Mouse (Mus musculus): ENCODE data around the gene Qrsl1. TPM values are rescaled to one million over a fixed set of nuclear protein-coding genes. Genes with fewer than 3 reads are reported as not detected.

Gene Qrsl1
- polyA plus RNA-seq, 1 experiment, result 13.8 TPM

DNA sequence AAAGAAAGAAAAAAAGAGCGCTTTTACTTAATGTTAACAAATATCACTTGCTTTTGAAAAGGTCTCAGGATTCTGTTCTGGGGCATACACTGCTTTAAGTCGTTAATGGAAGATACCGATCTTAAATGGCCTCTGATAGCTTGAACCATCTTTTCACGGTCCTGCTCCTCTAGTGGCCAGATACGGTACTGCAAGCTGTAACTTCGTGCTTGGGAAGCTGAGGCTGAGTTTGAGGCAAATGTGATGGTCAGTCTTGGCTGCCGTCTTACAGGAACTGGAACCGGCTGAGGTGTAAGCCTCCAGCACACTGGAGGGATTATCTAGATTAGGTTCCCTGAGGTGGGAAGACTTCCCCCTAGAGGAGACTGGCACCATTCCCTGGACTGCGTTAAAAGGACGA lies 30.8 kb downstream of the Qrsl1 start:
- DNase-seq (ENCODE audit: low read depth), result no peak

DNA sequence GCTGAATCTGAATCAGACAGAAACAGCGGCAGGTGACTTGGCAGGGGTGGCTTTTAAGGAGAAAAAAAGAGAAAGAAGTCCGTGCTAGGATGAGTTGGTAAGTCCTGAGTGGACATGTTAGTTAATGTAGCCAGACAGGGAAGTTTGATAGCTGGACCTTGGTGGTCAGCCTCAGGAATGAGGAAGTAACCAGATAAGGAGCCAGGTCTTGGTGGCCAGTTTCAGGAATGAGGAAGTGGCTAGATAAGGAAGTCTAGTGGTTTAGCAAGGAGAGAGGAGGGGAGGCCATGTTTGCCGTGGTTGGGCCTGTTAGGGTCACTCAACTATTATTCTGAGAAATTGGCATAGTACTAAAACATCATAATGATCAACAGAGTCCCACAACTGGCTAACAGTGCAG lies 45.2 kb downstream of the Qrsl1 start:
- DNase-seq (ENCODE audit: low read depth), result no peak

DNA sequence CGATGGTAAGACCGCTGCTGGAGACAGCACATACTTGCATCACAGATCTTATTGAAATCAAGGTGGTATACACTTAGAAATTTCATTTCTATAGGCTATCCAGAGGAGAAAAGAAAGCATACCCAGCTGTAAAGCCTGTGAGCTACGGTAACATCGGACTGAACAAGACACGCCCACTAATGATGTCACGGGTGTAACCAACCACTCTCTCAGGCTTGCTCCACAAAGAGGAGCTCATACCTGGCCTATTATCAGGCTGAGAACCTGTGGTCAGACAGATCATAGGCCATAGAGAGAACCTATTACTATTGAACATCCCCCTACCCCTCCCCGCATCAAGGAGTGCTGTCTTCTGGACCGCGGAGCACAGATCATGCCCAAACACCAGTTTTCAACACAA lies 45.6 kb downstream of the Qrsl1 start:
- DNase-seq (ENCODE audit: low read depth), result no peak

DNA sequence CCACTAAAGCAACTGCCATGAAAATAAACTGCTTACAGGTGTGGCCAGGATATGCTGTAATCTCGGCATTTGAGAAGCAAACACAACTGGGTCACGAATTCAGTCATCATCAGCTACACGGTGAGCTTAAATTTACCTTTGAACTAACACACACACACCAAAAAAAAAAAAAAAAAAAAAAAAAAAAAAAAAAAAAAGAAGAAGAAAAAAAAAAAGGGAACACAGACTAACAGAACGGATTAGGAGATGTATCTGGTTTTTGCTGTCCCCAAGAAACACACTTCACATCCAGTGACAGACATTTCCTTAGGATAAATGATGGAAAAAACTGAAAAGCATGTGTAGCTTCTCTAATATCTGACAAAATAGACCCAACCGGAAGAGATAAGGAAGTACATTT lies 49.6 kb downstream of the Qrsl1 start:
- DNase-seq (ENCODE audit: low read depth), result no peak

DNA sequence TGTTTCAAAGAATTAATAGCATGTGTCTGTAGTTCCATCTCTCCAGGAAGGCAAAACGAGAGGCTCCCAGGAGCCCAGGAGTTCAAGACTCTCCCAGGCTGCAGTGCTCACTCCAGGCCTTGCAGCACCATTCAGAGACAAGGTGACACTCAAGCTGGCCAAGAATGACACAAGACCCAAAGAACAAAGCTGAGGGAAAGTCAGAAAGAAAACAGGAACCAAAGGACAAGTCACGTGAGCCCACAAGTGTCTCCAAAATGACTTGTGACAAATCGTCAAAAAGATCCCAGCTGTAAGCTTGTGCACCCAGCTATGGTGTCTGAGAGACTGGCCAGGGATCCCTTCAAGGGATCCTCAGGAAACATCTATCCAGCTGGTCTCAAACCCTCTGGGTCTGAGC lies 52.1 kb downstream of the Qrsl1 start:
- DNase-seq (ENCODE audit: low read depth), result no peak

DNA sequence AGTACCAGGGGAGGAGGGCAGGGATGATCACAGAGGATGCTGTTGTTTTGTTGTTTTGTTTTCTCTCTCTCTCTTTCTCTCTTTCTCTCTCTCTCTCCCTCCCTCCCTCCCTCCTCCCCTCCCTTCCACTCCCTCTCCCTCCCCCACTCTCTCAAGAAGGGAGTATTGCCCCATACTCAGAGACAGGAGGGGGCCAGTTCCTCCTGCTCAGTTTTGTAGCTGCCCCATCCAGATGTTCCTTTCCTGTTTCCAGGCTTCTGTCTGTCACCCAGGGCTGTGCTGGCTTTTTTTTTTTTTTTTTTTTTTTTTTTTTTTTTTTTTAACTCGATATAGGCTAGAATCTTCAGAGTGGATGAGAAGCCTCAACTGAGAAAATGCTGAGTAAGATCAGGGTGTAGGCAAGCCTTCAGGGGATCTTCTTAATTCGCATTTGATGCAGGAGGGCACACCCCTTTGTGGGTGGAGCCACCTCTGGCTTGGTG lies 55.4 kb downstream of the Qrsl1 start:
- DNase-seq (ENCODE audit: low read depth), result no peak

DNA sequence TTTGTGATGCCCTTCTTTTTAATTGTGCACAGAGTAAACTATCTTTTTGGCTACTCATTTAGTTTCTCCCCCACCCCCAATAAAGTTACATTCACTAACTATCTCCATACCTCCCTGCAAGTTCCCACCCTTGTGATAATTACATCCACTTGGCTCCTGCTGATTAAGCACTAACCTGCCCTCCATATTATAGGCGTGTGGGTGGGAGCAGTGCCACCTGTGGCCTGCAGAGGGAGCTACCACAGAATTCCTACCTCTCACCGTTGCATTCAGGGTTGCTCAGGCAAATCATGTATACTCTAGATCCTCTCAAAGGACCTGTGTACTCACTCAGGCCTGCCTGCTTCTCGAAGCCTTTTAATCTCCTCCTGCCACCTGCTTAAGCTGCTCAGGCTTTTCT lies 56.1 kb downstream of the Qrsl1 start:
- DNase-seq (ENCODE audit: low read depth), result no peak

DNA sequence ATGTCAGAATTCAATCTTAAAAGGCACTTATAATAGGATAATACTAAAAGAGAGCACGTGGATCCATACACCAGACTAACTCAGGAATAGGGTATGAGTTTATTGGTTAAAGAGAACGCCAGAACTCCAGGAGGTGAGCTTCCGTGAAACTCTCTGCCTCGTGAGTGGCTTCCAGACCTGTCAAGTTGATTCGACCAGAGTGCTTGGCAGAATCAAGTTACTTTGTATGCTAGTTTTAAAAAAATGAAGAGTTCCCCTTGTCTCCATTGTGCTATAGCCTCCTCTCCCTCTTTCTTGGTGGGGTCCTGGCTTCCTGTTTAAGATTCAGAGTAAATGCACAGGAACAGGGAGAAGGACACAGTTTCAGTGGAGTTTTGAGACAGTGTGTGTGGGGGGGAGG lies 60.1 kb downstream of the Qrsl1 start:
- DNase-seq (ENCODE audit: low read depth), result no peak

DNA sequence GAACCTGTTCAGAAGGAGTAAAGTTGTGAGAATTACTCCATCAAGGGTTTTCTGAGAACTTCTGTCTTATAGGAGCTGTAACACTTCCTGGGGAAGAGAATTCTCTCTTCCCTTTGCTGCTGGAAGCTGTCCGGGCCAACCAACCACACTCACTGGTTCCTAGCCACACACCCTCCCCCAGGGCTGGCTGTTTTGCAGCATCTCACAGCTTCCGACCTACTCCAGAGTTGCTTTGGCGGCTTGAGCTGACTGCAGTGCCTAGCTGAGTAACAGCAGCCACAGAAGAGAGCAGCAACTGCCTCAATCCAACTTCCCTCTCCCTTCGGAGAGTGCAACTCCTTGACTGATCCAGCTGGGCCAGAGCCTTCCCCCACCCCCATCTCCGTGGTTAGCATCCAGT lies 68.7 kb downstream of the Qrsl1 start:
- DNase-seq (ENCODE audit: low read depth), result no peak

DNA sequence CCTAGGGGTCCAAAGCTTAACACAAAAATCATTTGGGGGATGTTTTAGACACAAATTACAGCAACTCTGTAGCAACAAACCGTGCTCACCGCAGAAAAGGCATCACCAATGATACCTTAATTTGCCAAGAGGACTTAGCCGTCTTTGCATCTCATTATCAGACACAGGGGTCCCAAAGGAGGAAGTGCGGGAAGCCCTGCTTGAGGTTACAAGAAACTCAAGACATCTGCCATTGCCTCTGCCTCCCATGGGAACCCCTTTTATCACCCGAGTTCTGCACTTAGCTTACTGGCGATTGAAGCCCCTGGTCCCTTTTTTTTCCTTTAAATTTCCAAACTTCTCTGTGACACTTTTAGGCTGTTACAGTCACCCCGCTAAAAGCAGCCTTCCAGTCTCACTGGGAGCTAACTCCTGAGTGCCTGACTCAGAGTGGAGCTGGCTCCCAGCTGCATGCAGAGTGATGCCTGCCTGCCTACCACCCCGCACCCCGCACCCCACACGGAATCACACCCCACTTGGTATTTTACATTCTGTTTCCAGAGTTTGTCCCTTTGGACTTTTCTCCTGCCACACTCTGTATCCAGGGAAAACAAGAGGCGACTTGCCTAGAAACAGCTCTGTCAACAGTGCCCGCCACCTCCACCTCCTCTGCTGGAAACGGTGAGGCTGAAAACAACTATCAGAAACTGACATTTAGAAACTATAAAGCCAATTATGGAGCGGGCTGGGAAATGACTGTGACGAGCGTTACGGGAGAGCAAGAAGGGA lies 71.1 kb downstream of the Qrsl1 start:
- no peak for DNase-seq (ENCODE audit: low read depth)

DNA sequence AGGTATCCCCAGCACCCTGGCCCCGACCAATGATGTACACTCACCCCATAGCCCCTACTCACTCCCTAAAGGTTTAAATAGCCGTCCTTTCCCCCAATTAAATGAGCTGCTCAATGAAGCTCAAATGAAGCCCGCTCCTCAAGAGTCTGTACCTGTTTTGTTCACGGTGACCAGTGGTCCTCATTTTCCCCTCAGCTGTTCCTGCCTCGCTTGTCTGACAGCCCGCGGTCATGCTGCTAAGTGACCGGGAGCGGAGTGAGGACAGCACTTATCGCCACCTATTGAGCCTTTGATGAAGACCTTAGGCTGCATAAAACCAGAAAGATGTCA lies 72.9 kb downstream of the Qrsl1 start:
- no peak for DNase-seq (ENCODE audit: low read depth)

DNA sequence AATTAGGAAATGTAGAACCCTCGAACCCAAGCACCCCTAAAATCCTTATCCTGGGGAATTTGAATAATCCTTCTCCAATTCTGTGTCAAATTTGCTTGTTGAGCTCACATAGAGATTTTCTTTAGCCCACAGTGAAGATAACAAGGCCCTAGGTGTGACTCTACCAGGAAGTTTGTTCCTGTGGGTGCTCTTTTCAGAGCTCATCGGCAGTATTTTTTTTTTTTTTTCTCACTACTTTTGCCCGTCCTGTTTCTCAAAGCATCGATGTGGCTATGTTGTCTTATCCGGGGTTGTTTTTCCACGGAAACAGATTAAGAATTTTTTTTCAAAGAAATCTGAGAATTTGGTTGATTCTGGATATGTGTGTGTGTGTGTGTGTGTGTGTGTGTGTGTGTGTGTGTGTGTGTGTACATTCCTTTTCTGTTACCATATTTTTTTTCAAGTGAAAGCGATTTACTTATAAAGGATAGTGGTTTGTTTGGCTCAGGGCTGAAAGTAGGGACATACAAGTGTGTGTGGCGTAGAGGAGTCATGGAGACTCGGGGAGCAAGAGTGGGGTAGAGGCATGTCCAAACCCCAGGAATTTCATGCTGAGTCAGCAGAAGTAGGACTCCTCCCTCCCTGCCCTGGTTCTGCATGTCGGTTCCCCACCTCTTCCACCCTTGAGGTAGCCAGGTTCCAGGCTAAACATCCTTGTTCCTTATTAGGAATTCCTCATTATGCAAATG lies 73.4 kb downstream of the Qrsl1 start:
- DNase-seq (ENCODE audit: low read depth), result no peak

DNA sequence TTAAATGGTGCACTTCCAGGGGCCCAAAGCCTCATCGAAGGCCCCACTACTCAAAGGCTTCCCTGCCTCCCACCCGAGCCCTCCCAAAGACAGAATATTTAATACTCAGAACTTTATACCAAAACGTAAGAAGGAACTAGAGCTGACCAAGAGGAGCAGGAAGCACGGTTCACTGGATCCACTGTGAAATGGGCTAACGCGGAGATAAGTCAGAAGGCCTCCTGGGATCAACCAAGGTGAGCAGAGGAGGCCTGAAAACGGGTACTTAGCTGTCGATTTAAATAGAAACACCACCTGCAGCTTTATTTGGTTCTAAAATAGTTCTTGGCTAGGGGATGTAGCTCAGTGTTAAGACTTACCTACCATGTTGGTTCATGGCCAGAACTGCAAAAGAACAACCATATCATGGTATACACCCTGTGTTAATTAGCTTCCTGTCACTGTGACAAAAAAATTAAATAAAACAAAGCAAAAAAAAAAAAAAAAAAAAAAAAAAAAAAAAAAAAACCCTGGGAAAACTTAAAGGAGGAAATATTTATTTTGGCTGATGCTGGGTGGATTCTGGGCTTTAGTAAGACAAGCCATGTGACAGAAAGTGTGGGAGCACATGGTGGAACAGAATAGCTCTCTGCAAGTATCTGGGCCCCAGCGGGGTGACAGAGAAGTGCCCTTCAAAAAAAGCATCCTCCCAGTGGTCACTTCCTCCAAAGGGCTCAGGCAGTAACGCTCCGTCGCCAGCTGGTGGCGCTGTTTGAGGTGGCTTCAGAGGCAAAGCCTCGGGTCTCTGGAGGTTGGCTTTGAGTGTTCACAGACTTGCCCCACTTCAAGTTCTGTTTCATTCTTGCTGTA lies 74.5 kb downstream of the Qrsl1 start:
- DNase-seq (ENCODE audit: low read depth), result no peak

DNA sequence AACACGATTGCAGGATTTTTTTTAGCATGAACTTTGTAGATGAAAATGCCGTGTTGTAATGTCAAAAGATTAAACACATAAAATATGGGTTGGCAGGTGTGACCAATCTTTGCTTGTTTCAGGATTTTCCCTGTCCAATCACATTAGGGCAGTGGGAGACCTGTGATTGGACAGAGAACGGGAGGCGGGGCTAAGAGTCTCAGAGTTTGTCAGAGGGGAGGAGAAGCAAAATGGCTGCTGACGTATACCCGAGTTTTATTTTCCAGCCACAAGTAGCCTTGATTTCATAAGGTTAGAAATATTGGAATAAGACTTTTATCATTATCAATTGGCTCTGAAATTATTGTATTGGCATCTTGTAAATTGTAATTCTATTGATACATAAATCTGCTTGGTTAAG lies 75.8 kb downstream of the Qrsl1 start:
- no peak for DNase-seq (ENCODE audit: low read depth)

DNA sequence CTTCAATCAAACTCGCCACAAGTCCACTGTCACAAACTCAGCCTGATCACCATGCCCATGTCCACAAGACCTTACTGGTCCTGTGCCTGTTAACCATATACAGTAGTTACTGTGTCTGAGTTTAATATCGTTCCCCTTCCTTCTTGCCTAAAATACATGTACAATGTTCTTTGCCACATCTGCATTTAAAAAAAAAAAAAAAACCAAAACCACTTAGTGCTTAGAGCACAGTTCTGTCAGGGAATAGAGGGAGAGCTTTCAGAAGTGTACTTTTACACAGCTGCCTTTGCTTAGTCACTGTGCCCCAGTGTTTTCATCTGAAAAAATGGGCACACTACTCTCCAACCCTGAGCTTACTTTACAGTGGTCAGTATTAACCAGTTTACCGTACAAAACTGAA lies 76.8 kb downstream of the Qrsl1 start:
- no peak for DNase-seq (ENCODE audit: low read depth)

Other genes starting within 250 kb of the Qrsl1 start
- gene Rtn4ip1, start 62 bp upstream of the Qrsl1 start, polyA plus RNA-seq (2012; rRNA removed), result 14.5 and 15.3 TPM in 2 replicates
- gene Crybg1, start 247.1 kb upstream of the Qrsl1 start, polyA plus RNA-seq (2012; rRNA removed), result 7.0 and 11.2 TPM in 2 replicates